Mouse (Mus musculus) spleen, postnatal 4 days (tissue): Measurements from ENCODE around the gene Gstm7.

Source experiments
- DNase-seq, 2 experiments: peaks; one replicate each; pipeline ENCODE4 v3.0.0; 2022; ENCODE audit warnings: low spot score in 2 of 2

Gene Gstm7

DNA sequence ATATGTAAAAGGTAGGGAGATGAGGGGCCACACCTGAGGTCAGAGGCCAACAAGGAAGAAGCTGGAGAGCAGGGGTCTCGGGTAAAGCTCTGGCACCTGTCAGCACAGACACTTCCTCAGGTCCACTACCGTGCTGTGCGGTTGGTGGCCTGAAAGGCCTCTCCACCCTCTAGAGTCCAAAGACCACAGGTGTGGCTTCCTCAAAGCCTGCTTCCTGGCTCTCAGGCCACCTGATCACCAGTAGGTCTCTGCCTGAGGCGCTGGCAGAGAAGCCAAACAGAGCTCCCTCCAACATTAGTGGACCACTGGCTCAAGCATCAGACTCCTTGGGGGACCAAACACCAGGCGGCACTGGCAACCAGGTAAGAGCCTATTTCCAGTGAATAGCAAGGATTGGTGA is 54.6 kb downstream of the Gstm7 start, which contains the start of gene Eps8l3:
Gene Eps8l3, plus strand, starts transcription at position 225 of the 400 bp plus-strand sequence.
- DNase-seq = no peak
